Mouse (Mus musculus) left cerebral cortex, adult 2 months (tissue): ENCODE measurements around the gene Celsr1. TPM values are rescaled to one million over a fixed set of nuclear protein-coding genes. Genes with fewer than 3 reads are reported as not detected.
"Not testable (repeated sequence)": the region's sequence is repeated elsewhere in the genome, so short reads cannot be mapped to it uniquely, and the experiment has no call there.

ENCODE experiments used
- DNase-seq, 2 experiments: peaks; one replicate each; pipeline ENCODE4 v3.0.0; 2021 to 2022; ENCODE audit warnings: low spot score in 2 of 2, mixed read lengths in 1 of 2; ENCODE audit errors: extremely low spot score in 1 of 2
- H3K27ac ChIP-seq: fragments of 200-600 bp; 2 replicates; pipeline ENCODE4 v1.8.1; 2022
- H3K4me3 ChIP-seq: fragments of 200-600 bp; 2 replicates; pipeline ENCODE4 v1.8.1; 2022
- CTCF ChIP-seq: fragments of 200-600 bp; IDR thresholded peaks from 2 replicates; pipeline ENCODE4 v1.8.1; 2022; ENCODE audit warnings: antibody characterized with exemption, mild to moderate bottlenecking, moderate library complexity
- intact Hi-C: fragments of 180-260 bp; cut with DNase I; formaldehyde crosslinking; loops from one replicate; pipeline ENCODE4 v1.15.1; 2025
- total RNA-seq, 2 experiments: library from RNA; stranded (reverse); gene quantifications; 2 replicates each; pipeline ENCODE4 v1.2.3; 2021

Gene Celsr1
- total RNA-seq, 2 experiments from 2014 or later: 3.7 to 4.6 TPM

- peak; percentile 87 for TF ChIP-seq CTCF
- Histone ChIP-seq H3K4me3 (no peak overlapping the region), H3K27ac (no peak overlapping the region)
- DNase-seq: peak; percentile 76 to 87
- intact Hi-C loops: loop anchor here (1.0 to 5.0 kb wide), 3 partner anchors 143 to 241 kb away; no protein-coding TSS in a partner anchor
These were observed 137.3 kb downstream of the Celsr1 start for GRCm38 (mm10) chr15:85896284-85896683.

GRCm38 (mm10) chr15:85893871-85894270 is 139.7 kb downstream of the Celsr1 start:
- no peak for TF ChIP-seq CTCF
- no peak for DNase-seq
- intact Hi-C loops: no loop called here
- Histone ChIP-seq H3K27ac (no peak overlapping the region), H3K4me3 (no peak overlapping the region)

DNA sequence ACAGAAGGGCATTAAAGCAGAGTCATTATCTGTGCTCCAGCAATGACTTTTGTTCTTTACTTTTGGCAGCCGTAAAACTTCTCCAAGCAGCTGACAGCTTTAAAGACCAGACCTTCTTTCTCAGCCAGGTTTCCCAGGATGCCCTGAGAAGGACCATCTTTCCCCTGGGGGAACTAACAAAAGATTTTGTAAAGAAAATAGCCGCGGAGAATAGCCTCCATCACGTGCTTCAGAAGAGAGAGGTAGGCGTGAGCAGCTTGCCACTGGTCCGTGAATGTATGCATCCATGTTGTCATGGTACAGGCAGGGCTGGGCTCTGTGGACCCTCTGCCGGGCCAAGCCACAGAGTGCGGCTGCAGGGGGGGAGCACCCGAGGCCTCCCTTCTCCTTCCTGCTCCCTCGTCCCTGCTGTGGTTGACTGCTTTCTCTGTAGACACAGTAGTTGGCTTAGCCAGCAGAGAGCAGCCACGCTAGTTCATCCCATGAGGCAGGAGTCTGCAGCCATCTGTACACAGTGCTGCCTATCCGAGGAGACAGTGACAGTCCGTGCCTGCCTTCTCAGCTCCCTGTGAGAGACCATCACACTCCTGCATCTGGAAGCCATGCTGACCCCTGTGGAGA is 141.0 kb downstream of the Celsr1 start:
- no peak overlapping the region for H3K27ac ChIP-seq
- H3K4me3 ChIP-seq: no peak overlapping the region
- intact Hi-C loops: no loop called here
- no peak for DNase-seq
- no peak for TF ChIP-seq CTCF

GRCm38 (mm10) chr15:85891971-85892370 is 141.6 kb downstream of the Celsr1 start:
- no peak for DNase-seq
- H3K4me3 ChIP-seq: no peak overlapping the region
- no peak for TF ChIP-seq CTCF
- H3K27ac ChIP-seq: no peak overlapping the region
- intact Hi-C loops: no loop called here

DNA sequence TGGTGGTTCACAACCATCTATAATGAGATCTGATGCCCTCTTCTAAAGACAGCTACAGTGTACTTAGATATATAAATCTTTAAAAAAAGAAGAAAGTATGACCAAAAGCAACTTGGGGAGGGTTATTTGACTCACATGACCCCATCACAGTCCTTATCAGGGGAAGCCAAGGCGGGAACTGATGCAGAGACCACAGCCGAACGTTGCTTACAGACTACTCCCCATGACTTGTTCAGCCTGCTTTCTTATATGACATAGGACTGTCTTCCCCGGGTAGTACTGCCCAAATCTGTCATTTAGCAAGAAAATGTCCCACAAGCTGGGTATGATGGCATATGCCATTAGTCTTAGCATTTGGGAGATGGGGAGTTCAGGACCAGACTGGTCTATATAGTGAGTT is 144.3 kb downstream of the Celsr1 start:
- Histone ChIP-seq H3K27ac (no peak overlapping the region), H3K4me3 (no peak overlapping the region)
- TF ChIP-seq CTCF: no peak
- intact Hi-C loops: no loop called here
- no peak for DNase-seq

DNA sequence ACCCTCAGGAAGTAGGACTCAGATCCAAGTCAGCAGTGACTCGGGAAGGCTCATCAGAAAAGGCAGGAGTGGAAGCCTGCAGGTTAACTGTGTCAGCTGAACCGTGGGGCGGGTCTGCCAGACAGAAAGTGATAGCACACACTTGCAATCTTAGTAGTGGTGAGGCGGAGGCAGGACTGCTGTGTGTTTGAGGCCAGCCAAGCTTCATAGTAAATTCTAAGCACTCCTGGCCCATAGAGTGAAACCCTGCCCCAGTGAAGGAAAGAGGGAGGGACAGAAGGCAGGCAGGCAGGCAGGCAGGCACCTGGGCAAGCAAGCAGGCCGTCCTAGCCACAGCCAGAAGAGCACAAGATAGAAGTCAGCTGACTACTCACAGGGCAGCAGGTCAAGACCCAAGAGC is 148.0 kb downstream of the Celsr1 start:
- no peak for TF ChIP-seq CTCF
- H3K27ac ChIP-seq: no peak overlapping the region
- intact Hi-C loops: no loop called here
- DNase-seq: no peak
- H3K4me3 ChIP-seq: no peak overlapping the region

- no peak for TF ChIP-seq CTCF
- Histone ChIP-seq H3K27ac (peak overlapping the region; percentile 91), H3K4me3 (peak overlapping the region; percentile 68)
- intact Hi-C loops: loop anchor here (1.0 to 10.0 kb wide), 3 partner anchors 20 to 625 kb away; partner anchors contain the start of genes Cdpf1 and Gtse1
- DNase-seq: no peak
These were observed 154.1 kb downstream of the Celsr1 start for GRCm38 (mm10) chr15:85879498-85879895.

DNA sequence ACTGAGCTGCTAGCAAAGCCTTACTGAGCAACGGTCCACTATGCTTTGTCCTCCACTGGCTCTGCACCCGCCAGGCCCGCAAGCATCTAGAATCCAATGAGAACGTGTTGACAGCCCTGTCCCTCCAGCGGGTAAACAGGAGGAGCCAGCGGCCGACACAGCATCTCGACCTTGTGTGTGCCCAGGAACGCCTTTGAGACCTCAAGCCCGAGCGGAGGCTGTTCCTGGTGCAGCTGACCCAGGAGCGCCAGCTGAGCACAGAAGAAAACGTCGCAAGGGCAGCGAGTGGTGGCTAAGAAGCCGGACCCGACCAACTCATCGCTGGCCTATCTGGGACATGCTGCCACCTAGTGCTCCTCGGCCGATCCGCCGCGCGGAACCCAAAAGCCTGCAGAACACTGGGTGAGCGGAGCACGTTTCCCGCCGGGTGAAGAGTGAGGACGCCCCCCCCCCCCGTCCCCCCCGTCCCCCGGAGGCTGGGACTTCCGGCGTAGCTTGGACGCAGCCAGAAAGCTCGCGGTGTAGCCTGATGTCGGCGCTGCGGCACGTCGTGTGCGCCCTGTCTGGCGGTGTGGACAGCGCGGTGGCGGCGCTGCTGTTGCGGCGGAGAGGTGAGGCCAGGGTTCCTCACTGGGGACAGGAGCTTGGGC is 154.6 kb downstream of the Celsr1 start, which contains the start of gene Trmu:
TSS of gene Trmu (plus strand) at position 465 of the 650 bp plus-strand sequence.
- intact Hi-C loops: loop anchor here (1.0 to 10.0 kb wide), 3 partner anchors 20 to 624 kb away; partner anchors contain the start of genes Cdpf1 and Gtse1
- peak; percentile 91 for DNase-seq
- peak within 1 kb of the TSS; percentile 94 for H3K27ac ChIP-seq
- peak; percentile 60 for TF ChIP-seq CTCF
- peak within 1 kb of the TSS; percentile 68 for H3K4me3 ChIP-seq

DNA sequence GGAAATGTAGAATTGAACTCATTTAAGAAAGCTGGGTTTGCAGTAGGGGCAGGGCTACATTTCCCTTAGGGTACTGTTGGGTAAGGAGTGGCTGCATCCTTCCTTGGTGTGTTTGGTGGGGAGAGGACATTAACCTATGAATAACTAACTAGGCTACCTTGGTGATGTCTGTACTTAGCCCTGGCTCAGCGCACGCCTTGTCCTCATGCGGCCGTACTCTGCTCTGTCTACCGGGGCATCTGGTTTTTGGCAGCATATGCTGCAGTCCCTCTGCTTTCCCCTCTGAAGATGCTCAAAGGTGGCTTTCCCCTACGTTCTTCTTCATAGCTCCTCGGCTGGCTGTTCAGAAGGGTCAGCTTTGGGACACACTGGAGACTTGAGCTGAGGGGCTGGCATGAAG is 156.2 kb downstream of the Celsr1 start:
- TF ChIP-seq CTCF: no peak
- no peak overlapping the region for H3K4me3 ChIP-seq
- no peak overlapping the region for H3K27ac ChIP-seq
- intact Hi-C loops: loop anchor here (10.0 kb wide), 1 partner anchor 623 kb away; no protein-coding TSS in a partner anchor
- no peak for DNase-seq

- DNase-seq: peak; percentile 68 to 73
- peak; percentile 95 for TF ChIP-seq CTCF
- intact Hi-C loops: loop anchor here (1.0 to 5.0 kb wide), 3 partner anchors 151 to 270 kb away; no protein-coding TSS in a partner anchor
- Histone ChIP-seq H3K27ac (no peak overlapping the region), H3K4me3 (no peak overlapping the region)
These were observed 165.9 kb downstream of the Celsr1 start for GRCm38 (mm10) chr15:85867696-85868095.

GRCm38 (mm10) chr15:85865913-85866312 is 167.7 kb downstream of the Celsr1 start:
- H3K27ac ChIP-seq, H3K4me3 ChIP-seq, DNase-seq: not testable (repeated sequence)
- intact Hi-C loops: loop anchor here (5.0 kb wide), 2 partner anchors 254 to 269 kb away; no protein-coding TSS in a partner anchor

DNA sequence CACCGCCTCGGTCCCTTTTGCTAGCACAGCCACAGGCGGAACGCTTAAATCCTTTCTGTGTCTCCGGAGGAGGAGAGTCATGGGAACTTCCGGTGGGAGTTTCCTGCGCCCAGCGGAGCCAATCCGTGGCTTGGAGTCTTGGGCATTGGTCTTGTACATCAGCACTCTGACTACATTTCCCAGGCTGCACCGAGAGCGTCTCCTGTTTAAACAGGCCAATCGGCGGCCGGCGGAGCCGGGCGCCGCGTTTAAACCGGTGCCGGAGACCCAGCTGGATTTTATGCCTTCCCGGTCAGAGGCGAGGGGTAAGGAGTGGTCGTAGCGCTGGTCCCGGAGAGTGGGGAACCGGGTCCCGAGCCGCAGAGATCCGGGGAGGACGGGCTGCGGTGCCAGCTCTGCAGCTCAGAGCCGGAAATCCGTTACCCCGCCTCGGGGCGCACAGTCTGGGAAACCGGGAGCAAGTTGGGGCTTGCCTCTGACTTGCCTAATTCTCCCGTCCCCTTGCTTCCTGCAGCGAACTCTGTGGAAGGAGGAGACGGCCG is 174.0 kb downstream of the Celsr1 start, which contains the start of gene Gtse1:
TSS of gene Gtse1 (plus strand) at position 256 of the 542 bp plus-strand sequence.
- Histone ChIP-seq H3K27ac (peak within 1 kb of the TSS; percentile 90), H3K4me3 (peak within 1 kb of the TSS; percentile 61)
- intact Hi-C loops: loop anchor here (1.0 to 2.0 kb wide), 2 partner anchors 20 to 49 kb away; partner anchors contain the start of genes Cdpf1 and Trmu
- TF ChIP-seq CTCF: no peak; the same call in 1 of the 2 replicates
- DNase-seq: peak; percentile 91 to 93
